10 mouse cellular contexts compared by ENCODE assay signal in genomic region chr11:61449499-61450292, GRCm38 (mm10). TPM values are rescaled to one million over a fixed set of nuclear protein-coding genes. Genes with fewer than 3 reads are reported as not detected.
DNase-seq lines count a peak whose midpoint lies in the region; TF ChIP-seq lines count a peak whose summit lies in the region.
"Had no signal": no experiment of that assay in that cellular context is flagged by ENCODE, and none has a peak within 500 bp of the region (broad histone marks: within the 10 kb centered on the region; RNA-seq: fewer than 3 reads in every experiment).

No protein-coding gene starts in this region.

- TF ChIP-seq EP300 in heart, adult 2 months (IDR thresholded peaks at IDR 0.05; ENCODE audit: insufficient read depth, low read depth, low read length): no peak

- no peaks in the 10 kb centered on the region for H3K79me2 ChIP-seq in heart, adult 2 months (replicated peaks; ENCODE audit: control insufficient read depth, insufficient read depth, low read length)

- DNase-seq in heart, adult 2 months: no peak
- DNase-seq in heart, adult 18-20 months: no peak
- peak; percentile 16 for DNase-seq in A20 (ENCODE audit: low read depth, low spot score)
- peak; percentile 60 to 77 for DNase-seq in cerebellum, adult 18-20 months
- DNase-seq in layer of hippocampus, postnatal 25 days (ENCODE audit: extremely low spot score in 1 of 2, low spot score in 1 of 2): peak; percentile 42 to 64
- no peak for DNase-seq in spleen, postnatal 36 days (ENCODE audit: low spot score in 2 of 2)
- DNase-seq in kidney, adult 9 months: no peak
- no peak for DNase-seq in urinary bladder, postnatal 4 days (ENCODE audit: low spot score in 2 of 2)

- H3K9ac ChIP-seq in heart, adult 2 months (ENCODE audit: low read depth, low read length): no peak overlapping the region
- H3K9ac ChIP-seq: liver, embryonic 14.5 days had no signal

- H3K4me1 ChIP-seq in heart, adult 2 months (ENCODE audit: control insufficient read depth, insufficient read depth, low read length): no peaks in the 10 kb centered on the region; the same call in 1 of the 2 replicates

- H3K4me3 ChIP-seq in heart, adult 2 months: no peak overlapping the region

- H3K27me3 ChIP-seq in heart, adult 2 months (ENCODE audit: control insufficient read depth, insufficient read depth, low read length): peaks cover 2% of the 10 kb centered on the region; the same call in 1 of the 2 replicates

- H3K36me3 ChIP-seq in heart, adult 2 months (ENCODE audit: control insufficient read depth, insufficient read depth, low read length): no peaks in the 10 kb centered on the region

- TF ChIP-seq CTCF in heart, adult 2 months (IDR thresholded peaks at IDR 0.05): peak; percentile 20

- WGBS in heart, adult 2 months: 70% methylated on average over 24 of the region's 24 CpGs

- no peak overlapping the region for H3K27ac ChIP-seq in heart, adult 2 months
- H3K27ac ChIP-seq: liver, embryonic 14.5 days had no signal

- no peak for TF ChIP-seq POLR2A in heart, adult 2 months (IDR thresholded peaks at IDR 0.05; ENCODE audit: insufficient read depth, low read depth, low read length)

- intact Hi-C loops in heart, adult 2 months (cut with DNase I): no loop called here

RNA-seq across cellular contexts. Expression of gene Rnf112, which starts 4.2 kb away (rescaled TPM):
- total RNA-seq in heart, adult 2 months (2021): under 1 TPM; 0.10 to 0.30 TPM
- 0.15 and 0.18 TPM in 2 replicates for polyA plus RNA-seq in heart, adult 2 months (2012; rRNA removed)
- total RNA-seq in heart, adult 18-20 months (2021): under 1 TPM in 1 of 2 experiments, not detected in 1; 0.15 TPM
- 100 to 1,000 TPM; 440 to 506 TPM for total RNA-seq in layer of hippocampus, postnatal 25 days (2021)
- polyA plus RNA-seq: Patski had no signal

RNA-seq across cellular contexts. Expression of gene Mfap4, which starts 35.5 kb away (rescaled TPM):
- 10 to 100 TPM; 18.4 to 22.9 TPM for total RNA-seq in heart, adult 2 months (2021)
- 125 and 143 TPM in 2 replicates for polyA plus RNA-seq in heart, adult 2 months (2012; rRNA removed)
- 10 to 100 TPM; 12.5 to 13.3 TPM for total RNA-seq in heart, adult 18-20 months (2021)
- total RNA-seq in layer of hippocampus, postnatal 25 days (2021): 1 to 10 TPM; 5.7 to 6.3 TPM
- polyA plus RNA-seq: Patski had no signal

RNA-seq across cellular contexts. Expression of gene Mapk7, which starts 44.5 kb away (rescaled TPM):
- total RNA-seq in heart, adult 2 months (2021): 1 to 10 TPM; 5.5 to 6.0 TPM
- polyA plus RNA-seq in heart, adult 2 months (2012; rRNA removed): 11.9 and 12.6 TPM in 2 replicates
- total RNA-seq in heart, adult 18-20 months (2021): 1 to 10 TPM; 5.7 to 6.0 TPM
- total RNA-seq in layer of hippocampus, postnatal 25 days (2021): 10 to 100 TPM; 26.3 to 31.3 TPM

RNA-seq across cellular contexts. Expression of gene B9d1, which starts 55.2 kb away (rescaled TPM):
- total RNA-seq in heart, adult 2 months (2021): 1 to 10 TPM; 8.0 to 9.3 TPM
- 10.6 and 15.6 TPM in 2 replicates for polyA plus RNA-seq in heart, adult 2 months (2012; rRNA removed)
- total RNA-seq in heart, adult 18-20 months (2021): 1 to 10 TPM; 6.3 to 7.5 TPM
- 10 to 100 TPM; 43.3 to 45.9 TPM for total RNA-seq in layer of hippocampus, postnatal 25 days (2021)

Comparison
In these comparisons a context has a peak if more than half of its experiments do, and no peak if none do; other contexts are left out.
1. DNase-seq: peak in A20 (single experiment), cerebellum, adult 18-20 months (2 of 2) and layer of hippocampus, postnatal 25 days (2 of 2); none in heart, adult 2 months (0 of 2), heart, adult 18-20 months (0 of 2), spleen, postnatal 36 days (0 of 2), kidney, adult 9 months (single experiment) and urinary bladder, postnatal 4 days (0 of 2).
2. RNA of gene Rnf112, which starts 4.2 kb away (total RNA-seq): 440 to 506 TPM in layer of hippocampus, postnatal 25 days; 0.10 to 0.30 TPM in heart, adult 2 months and 0.15 TPM in heart, adult 18-20 months; every median in the first group is over 100 times any median in the second.